Mouse (Mus musculus) retina, embryonic 14.5 days (tissue): ENCODE measurements at regions not wholly inside any gene's neighbourhood (a gene's known extent, or its start where the extent isn't known, plus 50 kb on each side); places are given as distances from the start of the nearest gene placed in this dataset.

ENCODE experiments used
- DNase-seq: peaks from one replicate; pipeline ENCODE4 v3.0.0-alpha.2; 2015; ENCODE audit warnings: low spot score

DNA sequence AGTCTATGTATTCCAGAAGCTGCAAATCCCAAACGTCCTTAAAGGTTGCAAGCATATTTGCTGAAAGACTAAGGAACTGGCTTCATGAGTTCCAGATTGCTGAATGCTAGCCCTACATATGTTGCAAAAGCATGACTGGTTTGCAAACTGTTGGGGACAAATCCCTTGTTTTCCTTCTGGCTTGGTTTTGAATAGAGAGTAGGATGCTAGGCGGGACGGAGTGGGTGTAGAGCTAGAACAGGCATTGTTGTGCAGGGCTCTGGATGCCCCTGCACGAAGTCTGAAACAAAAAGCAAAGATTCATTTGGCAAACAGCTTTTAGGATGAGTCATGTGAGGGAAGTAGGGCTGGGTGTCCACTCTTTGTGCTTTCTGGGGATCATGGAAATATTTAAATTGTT is 500.9 kb upstream of the Cnksr2 start:
- DNase-seq: no peak

DNA sequence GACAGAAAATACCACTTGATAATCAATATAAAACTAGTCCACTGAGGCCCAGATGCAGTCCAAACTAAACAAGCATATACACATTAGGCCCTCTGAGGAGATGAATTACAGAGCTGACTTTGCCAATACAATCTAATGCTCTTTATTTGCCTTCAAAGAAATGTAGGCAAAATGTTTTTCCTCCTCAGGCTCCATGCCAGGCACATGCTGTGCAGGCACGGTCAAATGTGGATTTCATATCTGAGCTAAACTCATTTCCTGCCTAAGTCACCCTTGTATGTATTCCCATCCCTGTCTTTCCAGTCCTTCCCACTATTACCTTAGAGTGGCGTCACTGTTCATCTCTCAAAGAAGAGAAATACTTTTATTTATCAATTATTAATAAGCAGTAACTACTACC is 534.8 kb upstream of the Cnksr2 start:
- no peak for DNase-seq

- DNase-seq: peak; percentile 40
Measured at GRCm38 (mm10) chrX:158613136-158613535, 570.0 kb upstream of the Cnksr2 start.

DNA sequence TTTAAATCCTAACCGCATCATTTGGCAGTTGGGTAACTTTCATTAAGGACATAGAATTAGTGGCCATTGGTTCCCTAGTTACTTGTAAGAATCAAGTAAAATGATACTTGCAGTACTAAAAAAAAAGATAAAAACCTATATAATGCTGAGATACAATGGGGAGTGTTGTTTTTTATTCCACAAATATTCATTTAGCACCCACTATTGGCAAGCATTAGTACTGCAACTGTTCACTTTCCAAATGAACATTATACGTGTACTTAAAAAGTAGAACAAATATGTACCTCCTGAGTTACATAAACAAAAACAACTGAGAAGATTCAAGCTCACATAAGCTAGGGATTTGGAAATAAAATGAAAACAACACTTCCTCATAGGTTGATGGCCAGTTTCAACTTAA is 570.5 kb upstream of the Cnksr2 start:
- DNase-seq: peak; percentile 13

DNA sequence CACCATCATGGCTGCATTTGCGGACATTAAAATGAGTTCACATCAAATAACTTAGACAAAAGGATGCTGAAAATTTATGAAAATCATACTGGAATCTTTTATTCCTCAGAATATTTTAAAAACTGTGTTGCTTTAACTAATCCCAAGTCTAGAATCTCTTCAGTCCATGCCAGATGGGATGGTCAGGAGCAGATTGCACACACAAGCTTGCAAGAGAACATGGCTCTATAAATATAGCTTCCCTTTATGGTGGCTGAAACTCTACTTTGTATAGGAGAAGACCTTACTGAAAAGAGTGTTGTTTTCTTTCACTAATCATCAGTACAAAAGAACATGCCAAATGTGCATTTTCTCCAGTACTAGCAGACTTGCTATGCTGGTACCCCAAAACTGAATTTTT is 570.9 kb upstream of the Cnksr2 start:
- no peak for DNase-seq

DNA sequence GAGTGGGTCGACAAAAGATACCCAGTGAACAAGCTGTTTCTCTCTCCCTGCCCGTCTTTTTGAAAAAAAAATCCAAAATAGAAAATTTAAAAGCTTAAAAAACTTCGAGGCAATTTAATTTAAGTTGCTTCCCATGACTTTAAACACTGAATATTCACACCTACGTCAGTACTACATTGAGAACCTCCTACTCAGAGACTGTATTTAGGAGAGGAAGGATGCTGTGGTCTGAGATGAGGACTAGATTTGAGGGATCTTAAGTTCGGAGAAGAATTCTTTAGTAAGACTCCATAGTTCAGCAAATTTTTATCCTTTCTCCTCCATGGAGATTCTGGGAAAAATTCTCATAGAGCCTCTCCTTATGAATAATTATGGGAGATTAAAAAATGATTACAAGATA is 571.4 kb upstream of the Cnksr2 start:
- DNase-seq: no peak

GRCm38 (mm10) chrX:158615096-158615495 is 572.0 kb upstream of the Cnksr2 start:
- no peak for DNase-seq

DNA sequence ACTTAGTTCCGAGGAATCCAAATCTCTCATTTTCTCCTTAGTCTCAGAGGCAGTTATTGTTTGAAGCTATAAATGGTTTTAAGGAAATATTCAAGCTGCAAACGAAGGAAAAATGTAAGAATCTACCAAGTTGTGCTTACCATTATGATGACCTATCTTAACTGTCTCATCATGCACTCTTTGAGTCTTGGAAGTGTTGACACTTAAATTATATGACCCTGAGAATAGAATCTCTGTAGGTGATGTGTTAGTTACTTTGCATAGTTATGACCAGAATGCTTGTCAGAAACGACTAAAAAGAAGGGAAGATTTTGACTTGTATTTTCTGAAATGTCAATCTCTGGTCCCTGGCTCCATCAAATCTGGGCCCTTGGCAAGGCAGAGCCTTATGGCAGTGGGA is 582.7 kb upstream of the Rps6ka3 start:
- no peak for DNase-seq

- no peak for DNase-seq
Measured at GRCm38 (mm10) chrX:158632406-158632805, 577.7 kb upstream of the Rps6ka3 start.

DNA sequence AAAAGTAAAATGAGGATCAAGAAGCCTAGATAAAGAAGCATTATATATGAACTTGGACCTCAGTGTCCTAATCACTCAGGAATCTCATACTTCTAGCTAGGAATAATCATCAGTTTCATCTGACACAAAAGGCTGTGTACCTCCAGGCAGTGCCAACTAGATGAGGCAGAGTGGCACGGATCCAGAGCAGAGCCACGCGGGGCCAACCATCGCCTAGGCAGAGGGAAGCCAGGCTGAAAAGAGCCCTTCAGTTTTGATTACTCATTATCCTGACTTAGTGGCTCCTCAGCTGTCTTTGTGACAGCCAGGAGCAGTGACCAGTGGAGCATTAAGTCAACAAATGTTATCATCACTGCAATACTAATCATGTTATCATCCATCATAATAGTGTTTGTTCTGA is 557.9 kb upstream of the Rps6ka3 start:
- peak; percentile 47 for DNase-seq

DNA sequence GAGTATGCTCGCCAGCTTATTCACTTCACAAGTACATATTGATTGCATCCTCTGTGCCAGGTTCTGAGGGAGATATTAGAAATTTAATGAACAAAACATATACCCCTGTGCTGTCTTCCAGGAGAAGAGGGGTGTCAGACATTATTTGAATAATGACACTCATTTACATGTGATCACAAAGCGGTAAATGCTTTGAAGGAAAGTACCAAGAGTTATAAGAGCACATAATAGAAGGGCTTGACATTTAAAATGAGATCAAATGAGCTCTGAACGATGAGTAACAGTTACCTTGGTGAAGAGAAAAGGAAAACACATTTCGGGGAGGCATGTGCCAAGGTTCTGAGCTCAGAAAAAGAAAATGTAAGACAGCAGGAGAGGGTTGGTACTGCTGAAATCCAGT is 553.9 kb upstream of the Rps6ka3 start:
- no peak for DNase-seq

DNA sequence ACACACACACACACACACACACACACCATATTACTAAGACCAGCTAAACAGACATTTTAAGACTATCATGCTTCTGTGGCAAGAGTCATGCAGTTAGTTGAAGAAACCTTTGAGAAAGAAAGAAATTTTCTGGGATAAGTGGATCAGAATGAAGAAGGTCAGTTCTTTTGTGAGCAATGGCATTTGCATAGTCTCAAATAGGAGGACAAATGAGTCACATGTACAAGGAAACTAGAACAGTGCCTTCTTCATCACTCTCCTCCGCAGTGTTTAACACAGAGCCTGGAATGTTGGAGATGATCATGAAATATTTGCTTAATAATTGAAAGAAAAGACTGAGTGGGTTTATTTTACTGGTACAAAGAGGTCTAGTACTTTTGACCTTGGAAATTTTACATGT is 515.9 kb upstream of the Rps6ka3 start:
- no peak for DNase-seq

- no peak for DNase-seq
Measured at GRCm38 (mm10) chrX:158703411-158703810, 506.7 kb upstream of the Rps6ka3 start.

GRCm38 (mm10) chrX:158709811-158710210 is 500.3 kb upstream of the Rps6ka3 start:
- DNase-seq: peak; percentile 67

DNA sequence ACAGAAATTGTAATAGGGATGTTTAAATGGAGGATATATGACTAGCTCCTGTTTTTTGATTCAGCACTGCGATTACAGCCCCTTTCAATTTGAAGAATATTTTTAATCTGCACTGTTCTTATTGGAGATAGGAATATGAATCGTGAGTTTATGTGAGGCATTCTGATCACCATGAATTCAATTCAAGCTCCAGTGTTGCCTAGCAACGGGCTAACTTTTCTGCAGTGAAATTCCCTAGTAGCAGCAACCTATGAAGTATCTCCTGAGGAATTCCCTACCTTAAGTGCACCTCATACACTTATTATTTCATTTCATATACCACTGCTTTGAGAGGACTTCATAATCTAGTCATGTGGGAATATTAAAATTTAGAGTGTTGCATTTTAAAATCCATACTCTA is 465.4 kb upstream of the Rps6ka3 start:
- DNase-seq: peak; percentile 22

DNA sequence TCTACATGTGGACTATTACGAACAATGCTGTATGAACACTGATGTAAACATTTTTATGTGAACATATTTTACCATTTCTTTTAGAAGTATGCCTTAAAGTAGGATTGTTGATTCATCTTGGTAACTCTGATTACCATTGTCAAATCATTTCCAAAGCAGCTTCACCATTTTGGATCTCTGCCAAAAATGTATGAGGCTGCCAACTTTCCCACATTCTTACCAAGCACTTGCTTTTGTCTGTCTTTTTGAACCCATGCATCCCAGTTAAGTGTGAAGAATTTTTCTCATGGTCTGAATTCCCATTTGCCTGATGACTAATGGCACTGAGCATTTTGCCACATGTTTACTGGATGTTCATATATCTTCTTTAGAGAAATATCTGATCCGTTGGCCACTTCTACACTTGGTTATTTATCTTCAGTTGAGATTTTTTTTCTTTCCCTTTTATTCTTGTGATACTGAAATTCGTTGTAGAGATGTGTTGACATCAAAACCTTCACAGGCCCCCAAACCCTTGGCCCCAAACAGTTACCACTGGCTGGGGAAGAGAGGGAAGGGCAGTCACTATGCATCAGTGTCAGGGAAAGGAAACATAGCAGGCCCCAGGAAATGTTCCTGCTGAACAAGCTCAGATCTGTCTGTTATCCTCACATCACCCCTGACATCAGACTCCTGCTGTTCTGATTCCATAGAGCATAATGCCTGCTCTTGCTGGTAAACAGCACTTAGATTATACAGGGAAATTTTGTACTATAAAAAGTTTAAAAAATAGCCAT is 464.2 kb upstream of the Rps6ka3 start:
- DNase-seq: peak; percentile 58
